Mouse (Mus musculus): Measurements from ENCODE around the gene Glmn. TPM values are rescaled to one million over a fixed set of nuclear protein-coding genes. Genes with fewer than 3 reads are reported as not detected.

The Glmn gene
- total RNA-seq, 2 experiments from 2014 or later, result 17.3 TPM

DNA sequence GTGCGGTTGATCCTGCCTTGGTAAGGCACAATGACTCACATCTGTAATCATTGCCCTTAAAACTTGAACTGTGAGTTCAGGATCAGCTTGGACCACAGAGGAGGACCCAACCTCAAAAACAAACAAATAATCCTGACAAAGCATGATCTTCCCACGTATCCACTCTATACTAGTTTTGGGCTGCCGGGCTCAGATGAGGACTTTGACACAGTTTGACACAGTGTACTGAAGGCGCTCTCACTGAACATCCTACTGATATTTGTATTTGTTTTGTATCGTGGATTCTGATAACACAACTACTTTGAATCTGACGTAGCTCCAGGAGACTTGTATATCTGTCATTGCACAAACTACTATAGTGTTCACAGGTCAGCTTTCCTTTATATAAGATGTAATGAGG, 76.3 kb downstream of the Glmn start:
- DNase-seq (ENCODE audit: low spot score in 2 of 2), result no peak

DNA sequence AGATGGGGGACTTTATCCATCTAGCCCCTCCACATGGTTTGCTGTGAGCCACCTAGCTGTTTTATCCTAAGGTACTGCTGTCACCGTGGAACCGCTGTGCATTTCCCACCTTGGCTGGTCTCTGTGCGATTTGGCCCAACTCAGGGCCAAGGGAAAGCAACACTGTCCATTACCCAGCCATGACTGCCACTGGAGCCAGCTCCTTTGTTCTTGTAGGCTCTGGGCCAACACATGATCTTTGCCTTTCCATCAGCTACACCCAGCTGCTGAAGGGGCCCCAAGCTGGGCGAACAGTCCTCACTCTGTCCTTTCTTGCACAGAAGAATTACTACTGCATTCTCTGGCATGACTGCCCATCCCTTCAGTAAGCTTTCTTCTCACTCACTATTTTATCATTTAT, 79.1 kb downstream of the Glmn start:
- peak in 1 of 2 experiments; percentile 25 for DNase-seq (ENCODE audit: low spot score in 2 of 2)

- no peak for DNase-seq (ENCODE audit: low spot score in 2 of 2)
These were observed 81.6 kb downstream of the Glmn start for GRCm38 (mm10) chr5:107516087-107516486.

DNA sequence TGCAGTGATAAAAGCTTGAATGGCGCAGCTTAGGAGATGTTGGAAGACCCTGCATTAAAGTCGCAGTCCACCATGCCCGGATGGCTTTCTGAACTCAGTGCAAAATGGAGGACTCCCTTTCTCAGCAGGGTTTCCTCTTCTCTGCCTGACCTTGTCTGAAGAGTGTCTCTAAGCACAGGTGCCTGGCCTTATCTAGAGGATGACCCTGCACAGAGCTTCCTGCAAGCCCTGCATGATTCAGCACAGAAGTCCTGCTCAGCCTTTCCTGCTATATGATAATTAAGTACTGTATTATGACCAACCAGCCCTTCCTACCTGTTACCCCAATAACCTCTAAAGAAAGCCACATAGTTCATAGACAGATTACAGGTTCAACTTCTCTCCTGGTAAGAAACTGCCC, 82.2 kb downstream of the Glmn start:
- no peak for DNase-seq (ENCODE audit: low spot score in 2 of 2)

DNA sequence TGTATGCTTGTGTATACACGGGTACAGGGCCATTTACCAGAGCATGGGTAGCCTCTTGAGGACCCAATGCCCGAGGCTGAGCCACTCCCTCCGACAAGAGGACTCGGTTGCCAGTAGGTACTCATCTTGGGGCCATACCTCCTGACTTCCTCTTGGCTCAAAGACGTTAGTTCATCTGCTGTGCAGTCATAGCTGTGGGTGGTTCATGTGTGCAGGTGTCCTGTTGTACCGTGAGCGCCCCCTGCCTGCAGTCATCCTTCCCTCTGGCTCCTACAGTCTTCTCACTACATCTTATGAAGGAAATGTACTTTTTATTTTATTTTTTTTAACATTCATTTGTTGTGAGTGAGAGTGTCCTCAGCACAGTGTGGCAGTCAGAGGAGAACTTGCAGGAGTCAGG, 84.1 kb downstream of the Glmn start:
- peak in 1 of 2 experiments; percentile 22 for DNase-seq (ENCODE audit: low spot score in 2 of 2)

- no peak for DNase-seq (ENCODE audit: low spot score in 2 of 2)
These were observed 86.4 kb downstream of the Glmn start for GRCm38 (mm10) chr5:107511326-107511725.

DNA sequence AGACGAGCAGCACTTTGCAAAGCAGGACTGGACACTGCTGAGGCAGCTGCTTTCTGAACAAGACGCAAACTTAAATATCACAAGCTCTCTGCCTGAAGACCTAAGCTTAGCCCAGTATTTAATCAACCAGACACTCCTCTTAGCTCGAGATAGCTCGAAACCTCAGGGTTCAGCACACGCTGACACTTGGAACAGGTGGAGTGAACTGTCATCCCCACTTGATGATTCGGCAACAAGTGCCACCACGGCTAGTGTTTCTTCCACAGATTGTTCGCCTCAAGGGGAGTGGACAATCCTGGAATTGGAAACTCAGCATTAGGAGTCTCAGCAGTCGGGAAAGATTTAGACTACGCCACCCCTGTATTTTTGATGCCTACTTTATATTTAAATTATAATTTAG, 87.2 kb downstream of the Glmn start:
- no peak for DNase-seq (ENCODE audit: low spot score in 2 of 2)

- no peak for DNase-seq (ENCODE audit: low spot score in 2 of 2)
These were observed 90.4 kb downstream of the Glmn start, which contains the start of gene Gm42669 for GRCm38 (mm10) chr5:107507321-107507720. TSS of gene Gm42669 (plus strand) at chr5:107507621.

DNA sequence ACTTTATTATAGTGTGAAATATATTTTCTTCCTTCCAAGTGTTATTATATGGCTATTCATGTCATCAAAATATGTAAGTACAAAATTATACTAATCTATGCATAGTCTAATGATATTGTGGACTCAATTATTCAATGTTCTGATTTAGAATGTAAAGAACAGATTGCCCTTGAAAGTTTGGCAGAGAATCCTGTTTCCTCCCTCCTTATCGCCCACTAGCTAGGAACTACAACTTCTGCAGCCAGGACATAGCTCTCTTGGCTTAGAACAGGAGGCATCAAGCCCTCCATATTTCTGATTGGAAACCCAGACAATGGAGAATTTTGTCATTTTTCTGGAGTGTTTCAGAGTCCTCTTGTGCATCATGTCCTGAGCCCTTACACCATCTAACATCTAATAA, 96.9 kb downstream of the Glmn start:
- DNase-seq (ENCODE audit: low spot score in 2 of 2), result no peak

GRCm38 (mm10) chr5:107499891-107500535, 97.7 kb downstream of the Glmn start:
- no peak for DNase-seq (ENCODE audit: low spot score in 2 of 2)

Other genes starting within 250 kb of the Glmn start
- gene Ephx4, start 195.2 kb downstream of the Glmn start, total RNA-seq (2021), result 1 to 10 TPM; 3.5 to 4.2 TPM
- not detected for gene Lpcat2b, start 166.3 kb downstream of the Glmn start, total RNA-seq (2021)
- gene Btbd8, start 159.9 kb downstream of the Glmn start, total RNA-seq (2021), result 10 to 100 TPM; 14.1 to 15.6 TPM
- gene Gm42669, start 90.3 kb downstream of the Glmn start, total RNA-seq (2021), result under 1 TPM; 0.16 to 0.17 TPM
- under 1 TPM; 0.13 to 0.17 TPM for gene 1700028K03Rik, start 63.2 kb downstream of the Glmn start, total RNA-seq (2021)
- 10 to 100 TPM; 14.7 to 18.3 TPM for gene Rpap2, start 515 bp downstream of the Glmn start, total RNA-seq (2021)
- under 1 TPM; 0.26 to 0.66 TPM for gene Gfi1, start 128.1 kb upstream of the Glmn start, total RNA-seq (2021)
- gene Ube2d2b, start 232.2 kb upstream of the Glmn start, total RNA-seq (2021), result not detected